Mouse (Mus musculus): Measurements from ENCODE around the gene Atp2c1.

DNA sequence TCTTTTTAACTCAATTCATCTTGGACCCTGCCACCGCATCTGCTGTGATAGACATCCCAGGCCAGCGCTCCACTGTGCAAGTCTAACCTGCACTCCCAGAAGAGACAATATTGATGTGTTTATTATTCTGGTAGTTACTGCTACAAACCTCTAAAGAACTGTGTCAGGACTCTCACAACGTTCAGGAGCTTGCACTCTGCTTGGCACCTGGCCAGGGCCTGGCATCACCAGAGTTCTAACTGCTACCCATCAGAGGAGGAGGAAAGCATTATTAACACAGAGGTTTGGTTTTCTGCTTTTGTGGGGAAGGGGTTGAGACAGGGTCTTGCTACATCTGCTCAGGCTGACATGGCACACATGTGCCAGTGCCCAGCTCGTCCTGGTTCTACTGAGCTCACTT is 45.0 kb downstream of the Atp2c1 start:
- TF ChIP-seq CTCF (IDR thresholded peaks at IDR 0.05; ENCODE audit: low read depth, low read length) (no peak), EP300 (IDR thresholded peaks at IDR 0.05; ENCODE audit: insufficient read depth, low read depth, low read length) (no peak)
